Mouse (Mus musculus): Measurements from ENCODE around the gene Pik3r5. TPM values are rescaled to one million over a fixed set of nuclear protein-coding genes. Genes with fewer than 3 reads are reported as not detected.

Gene Pik3r5
- total and polyA plus RNA-seq, 3 experiments, result 3.5 to 9.4 (median 5.7) TPM

DNA sequence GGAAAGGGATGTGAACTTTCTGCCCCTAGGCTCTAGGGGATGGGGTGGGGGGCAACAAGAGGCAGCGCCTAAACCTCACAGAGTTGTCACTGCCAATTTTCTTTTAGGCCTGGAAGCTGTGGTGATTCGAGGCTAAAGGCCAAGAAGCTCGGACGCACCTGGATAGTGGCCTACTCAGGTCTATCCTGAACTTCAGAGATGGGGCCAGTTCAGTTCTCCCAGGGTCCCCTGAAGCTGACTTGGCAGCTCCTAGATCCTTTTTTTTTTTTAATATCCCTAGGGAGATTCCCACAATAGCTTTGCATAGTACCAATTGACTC lies 44.5 kb upstream of the Pik3r5 start:
- Histone ChIP-seq H3K27ac (ENCODE audit: insufficient read depth, low read depth) (no peak overlapping the region), H3K4me3 (replicated peaks in 1 of 3; ENCODE audit: low read depth in 2 of 3, low read length in 2 of 3, poor library complexity in 1 of 3) (peak overlapping the region; percentile 49 to 75 (median 60)), H3K4me1 (ENCODE audit: control insufficient read depth in 1 of 2, insufficient read depth in 2 of 2) (peaks cover 3 to 13% of the 10 kb centered on the region in 2 experiments; a peak in 2 of 4 replicates), H3K36me3 (replicated peaks in 1 of 2; ENCODE audit: control insufficient read depth in 1 of 2, insufficient read depth in 1 of 2, low read length in 1 of 2) (peaks cover 0 to 12% of the 10 kb centered on the region in 2 experiments), H3K27me3 (replicated peaks) (peaks cover 7% of the 10 kb centered on the region), H3K79me2 (replicated peaks; ENCODE audit: control insufficient read depth, extremely low read depth, insufficient read depth, poor library complexity, severe bottlenecking) (no peaks in the 10 kb centered on the region), H3K4me2 (ENCODE audit: insufficient read depth, low read depth, poor library complexity, severe bottlenecking) (peak overlapping the region; percentile 54), H3K9ac (ENCODE audit: insufficient read depth, low read depth) (peak overlapping the region; percentile 21; the same call in 1 of the 2 replicates), H3K9me3 (replicated peaks; ENCODE audit: low read length) (peaks cover 15% of the 10 kb centered on the region)
- dilution Hi-C loops (cut with MboI; ENCODE audit: extremely low pct_ligation_motif_present, extremely low pct_unique_long_range_greater_than_20kb, low sequenced_read_pairs) (no loop called here), in situ Hi-C loops (cut with MboI; ENCODE audit: low pct_ligation_motif_present, low pct_unique_long_range_greater_than_20kb, low sequenced_read_pairs) (no loop called here)
- no peak for DNase-seq (ENCODE audit: extremely low read depth)
- TF ChIP-seq MEF2A (IDR thresholded peaks at IDR 0.05; ENCODE audit: borderline replicate concordance, low read depth, low read length) (no peak), ZNF384 (IDR thresholded peaks at IDR 0.05; ENCODE audit: low read depth, low read length) (no peak), RAD21 (IDR thresholded peaks at IDR 0.05; ENCODE audit: low read depth, low read length) (no peak), SIN3A (IDR thresholded peaks at IDR 0.05; ENCODE audit: low read length) (0 out of 2 replicates have a peak, but pooled peaks have one; percentile 11)

DNA sequence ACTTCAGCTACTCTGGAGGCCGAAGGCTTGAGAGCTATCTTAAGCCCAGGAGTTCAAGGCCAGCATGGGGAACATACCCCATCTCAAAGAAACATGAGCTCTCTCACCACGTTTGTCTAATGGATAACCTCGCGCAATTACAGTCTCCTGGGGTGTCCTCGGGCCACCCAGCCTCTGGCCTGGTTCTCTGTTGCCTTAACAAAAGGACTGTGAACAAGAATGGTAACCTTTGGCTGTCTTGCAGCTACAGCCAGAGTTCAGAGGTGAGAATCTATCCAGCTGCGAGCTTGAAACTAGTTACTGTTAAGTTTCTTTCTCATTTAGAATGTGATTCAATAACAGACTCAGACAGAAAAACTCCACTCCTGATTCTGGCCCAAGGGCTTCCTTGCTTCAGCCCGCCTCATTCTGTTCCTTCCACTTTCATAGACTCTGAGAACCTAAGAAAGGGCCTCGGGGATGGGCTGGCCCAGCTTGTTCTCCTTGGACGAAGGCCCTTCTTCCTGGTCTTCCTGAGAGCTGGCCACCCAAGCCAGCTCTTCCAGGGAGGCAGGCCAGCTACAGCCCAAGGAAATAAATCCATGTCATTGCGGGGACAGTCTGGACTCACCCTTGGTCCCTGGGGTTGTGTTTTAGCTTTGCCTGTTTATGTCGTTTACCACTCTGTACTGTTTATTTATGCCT lies 43.8 kb upstream of the Pik3r5 start:
- dilution Hi-C loops (cut with MboI; ENCODE audit: extremely low pct_ligation_motif_present, extremely low pct_unique_long_range_greater_than_20kb, low sequenced_read_pairs) (no loop called here), in situ Hi-C loops (cut with MboI; ENCODE audit: low pct_ligation_motif_present, low pct_unique_long_range_greater_than_20kb, low sequenced_read_pairs) (no loop called here)
- no peak for DNase-seq (ENCODE audit: extremely low read depth)
- Histone ChIP-seq H3K4me1 (ENCODE audit: control insufficient read depth in 1 of 2, insufficient read depth in 2 of 2) (peaks cover 3 to 13% of the 10 kb centered on the region in 2 experiments; a peak in 2 of 4 replicates), H3K79me2 (replicated peaks; ENCODE audit: control insufficient read depth, extremely low read depth, insufficient read depth, poor library complexity, severe bottlenecking) (no peaks in the 10 kb centered on the region), H3K27me3 (replicated peaks) (peaks cover 7% of the 10 kb centered on the region), H3K9ac (ENCODE audit: insufficient read depth, low read depth) (no peak overlapping the region), H3K4me2 (ENCODE audit: insufficient read depth, low read depth, poor library complexity, severe bottlenecking) (no peak overlapping the region), H3K9me3 (replicated peaks; ENCODE audit: low read length) (peaks cover 15% of the 10 kb centered on the region), H3K36me3 (replicated peaks in 1 of 2; ENCODE audit: control insufficient read depth in 1 of 2, insufficient read depth in 1 of 2, low read length in 1 of 2) (peaks cover 0 to 12% of the 10 kb centered on the region in 2 experiments), H3K27ac (ENCODE audit: insufficient read depth, low read depth) (no peak overlapping the region), H3K4me3 (replicated peaks in 1 of 3; ENCODE audit: low read depth in 2 of 3, low read length in 2 of 3, poor library complexity in 1 of 3) (no peak overlapping the region)
- no peak for TF ChIP-seq POLR2A (IDR thresholded peaks at IDR 0.05; ENCODE audit: low read depth, low read length)
- no peak for TF ChIP-seq MAZ (IDR thresholded peaks at IDR 0.05; ENCODE audit: low read depth, low read length)
- TF ChIP-seq CHD2 (IDR thresholded peaks at IDR 0.05; ENCODE audit: low read length), result no peak
- no peak for TF ChIP-seq SIN3A (IDR thresholded peaks at IDR 0.05; ENCODE audit: low read length)
- TF ChIP-seq JUND (conservative IDR thresholded peaks at IDR 0.05; ENCODE audit: low read depth, low read length), result no peak
- TF ChIP-seq TCF12 (IDR thresholded peaks at IDR 0.05; ENCODE audit: low read depth, low read length), result no peak
- no peak for TF ChIP-seq ZMIZ1 (IDR thresholded peaks at IDR 0.05; ENCODE audit: low read depth, low read length)
- no peak for TF ChIP-seq EP300 (IDR thresholded peaks at IDR 0.05; ENCODE audit: low read length)
- TF ChIP-seq MAX (IDR thresholded peaks at IDR 0.05; ENCODE audit: low read length), result no peak
- no peak for TF ChIP-seq JUN (IDR thresholded peaks at IDR 0.05; ENCODE audit: insufficient read depth, low read depth, low read length)
- TF ChIP-seq GABPA (IDR thresholded peaks at IDR 0.05; ENCODE audit: insufficient replicate concordance, low read depth, low read length), result no peak
- no peak for TF ChIP-seq IRF4 (IDR thresholded peaks at IDR 0.05; ENCODE audit: low read depth, low read length)
- TF ChIP-seq RAD21 (IDR thresholded peaks at IDR 0.05; ENCODE audit: low read depth, low read length), result no peak
- TF ChIP-seq ZC3H11A (IDR thresholded peaks at IDR 0.05; ENCODE audit: low read depth, low read length), result no peak
- TF ChIP-seq RCOR1 (conservative IDR thresholded peaks at IDR 0.05; ENCODE audit: low read depth, low read length), result no peak
- TF ChIP-seq E2F4 (IDR thresholded peaks at IDR 0.05; ENCODE audit: insufficient replicate concordance, low read depth, low read length), result no peak

All from CH12.LX (cell line).